Mouse (Mus musculus) lung, postnatal 10 days (tissue): ENCODE results near the gene Fkbp15.

Experiments
- DNase-seq: peaks from one replicate; pipeline ENCODE4 v3.0.0; 2021

The Fkbp15 gene

DNA sequence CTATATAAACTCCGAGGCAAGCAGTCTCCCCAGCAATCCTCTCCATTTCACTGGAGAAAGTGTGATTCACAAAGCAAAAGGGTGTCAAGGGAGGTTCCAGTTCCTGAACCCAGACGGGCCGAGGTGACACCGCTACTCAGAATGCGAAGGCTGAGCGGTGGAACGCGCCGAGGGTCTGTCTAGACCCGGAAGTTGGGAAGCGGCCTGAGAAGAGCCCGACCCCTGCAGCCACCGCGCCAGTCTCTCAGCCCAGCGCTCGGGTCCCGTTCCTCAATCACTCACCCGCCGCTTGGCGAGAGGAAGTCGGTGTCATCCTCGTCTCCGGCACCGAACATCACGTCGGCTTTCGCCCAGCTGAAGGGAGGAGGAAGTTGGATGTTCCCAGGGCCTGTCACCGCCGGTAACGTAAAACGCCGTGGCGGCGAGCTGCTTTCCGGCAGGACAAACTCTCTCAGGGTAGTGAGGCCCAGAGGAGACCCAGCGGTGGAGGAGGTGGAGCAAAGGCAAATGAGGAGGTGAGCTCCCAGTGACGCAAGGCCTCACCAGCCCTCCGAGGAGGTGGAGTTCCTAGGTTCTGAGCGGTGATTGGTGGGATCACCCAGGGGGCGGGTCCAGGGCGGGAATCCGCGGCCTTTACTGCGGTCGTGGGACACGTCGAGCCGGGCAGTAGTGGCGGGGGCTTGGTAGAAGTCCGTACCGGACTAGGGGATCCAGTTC lies at the start of gene Fkbp15, which contains the start of gene Slc31a1:
Gene Fkbp15, minus strand, starts transcription at position 461 of the 717 bp plus-strand sequence.
Gene Slc31a1, plus strand, starts transcription at position 640 of the 717 bp plus-strand sequence.
- peak; percentile 98 for DNase-seq

DNA sequence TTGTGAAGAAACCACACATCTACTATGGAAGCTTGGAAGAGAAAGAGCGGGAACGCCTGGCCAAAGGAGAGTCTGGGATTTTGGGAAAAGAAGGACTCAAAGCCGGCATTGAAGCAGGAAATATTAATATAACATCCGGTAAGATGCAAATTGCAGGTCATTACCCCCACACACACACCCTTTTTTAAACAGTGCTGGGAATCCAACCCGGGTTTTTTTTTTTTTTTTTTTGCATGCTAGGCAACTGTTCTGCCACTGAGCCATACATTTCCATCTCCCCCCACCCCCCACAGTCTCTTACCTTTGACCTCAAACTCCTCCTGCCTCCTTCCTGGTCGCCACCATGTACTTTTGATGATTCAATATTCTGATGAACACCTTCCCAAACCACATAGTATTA lies 49.3 kb upstream of the Fkbp15 start:
- no peak for DNase-seq

DNA sequence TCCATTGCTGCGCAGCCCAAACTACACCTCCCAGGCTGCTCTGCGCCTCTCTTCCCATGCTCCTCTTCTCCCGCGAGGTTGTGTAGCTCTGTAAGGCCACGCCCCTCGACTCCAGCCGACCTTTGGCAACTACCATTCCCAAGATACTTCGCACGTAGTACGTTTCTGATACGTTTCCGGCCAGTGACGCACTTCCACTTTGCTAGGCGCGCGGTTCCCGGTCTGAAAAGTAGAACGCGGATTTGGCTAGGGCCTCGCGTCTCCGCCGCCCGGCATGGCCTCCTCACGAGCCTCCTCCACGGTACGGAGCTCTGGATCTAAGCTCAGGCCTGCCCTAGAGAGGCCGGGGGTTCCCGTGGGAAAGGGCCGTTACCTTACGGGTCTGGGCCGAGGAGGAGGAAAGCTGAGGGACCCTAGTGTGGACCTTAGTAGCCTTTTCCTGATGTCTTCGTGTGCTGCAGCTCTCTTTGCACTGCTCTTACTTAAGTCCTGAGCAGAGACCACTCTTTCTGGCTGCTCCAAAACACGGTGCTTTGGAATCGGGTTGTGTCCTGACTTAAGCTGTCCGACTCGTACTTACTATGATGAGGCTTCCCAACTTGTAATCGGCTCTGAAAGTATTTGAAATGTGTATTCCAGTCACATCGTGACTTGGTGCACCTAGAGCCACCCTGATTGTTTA lies 48.4 kb upstream of the Fkbp15 start, which contains the start of the genes Cdc26 and Prpf4:
Gene Cdc26, minus strand, starts transcription at position 42 of the 682 bp plus-strand sequence.
Gene Prpf4, plus strand, starts transcription at position 197 of the 682 bp plus-strand sequence.
- peak; percentile 99 for DNase-seq

DNA sequence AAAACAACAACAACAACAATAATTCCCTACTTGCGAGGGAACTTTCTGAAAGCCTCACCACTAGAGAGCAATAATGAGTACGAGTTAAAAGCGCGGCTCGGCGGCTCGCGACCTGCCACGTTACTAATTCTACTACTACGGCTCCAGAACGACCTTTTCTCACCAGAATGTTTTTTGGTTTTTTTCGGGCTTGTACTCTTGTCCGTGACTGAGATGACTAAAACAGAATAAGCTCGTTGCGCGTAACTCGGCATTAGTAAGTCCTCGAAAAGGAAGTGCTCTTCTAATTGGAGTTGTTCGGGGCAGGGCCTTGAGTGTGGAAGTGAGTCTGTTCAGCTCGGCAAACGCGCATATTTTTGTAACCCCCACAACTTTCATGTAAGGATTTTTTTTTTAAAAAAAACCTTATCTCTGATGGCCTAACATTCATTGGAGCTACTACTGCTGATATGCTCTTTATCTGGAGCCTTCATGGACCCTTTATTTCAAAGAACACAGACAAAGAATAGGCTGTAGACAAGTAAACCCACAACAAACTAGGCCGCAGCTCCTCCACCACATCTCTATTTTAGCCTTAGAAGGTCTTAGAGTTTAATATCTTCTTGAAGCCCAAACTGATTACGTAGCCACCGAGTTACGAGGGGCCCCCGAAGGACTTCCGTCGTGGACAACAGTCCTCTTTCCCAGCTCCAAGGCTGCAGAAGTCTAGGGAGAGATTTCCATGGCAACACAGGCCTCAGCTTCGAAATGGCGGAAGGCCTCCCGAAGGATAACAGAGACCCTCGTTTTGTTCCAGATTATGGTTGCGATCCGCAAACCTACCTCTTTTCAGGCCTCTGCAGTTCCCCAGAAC lies 47.6 kb upstream of the Fkbp15 start:
- DNase-seq, result peak; percentile 63

DNA sequence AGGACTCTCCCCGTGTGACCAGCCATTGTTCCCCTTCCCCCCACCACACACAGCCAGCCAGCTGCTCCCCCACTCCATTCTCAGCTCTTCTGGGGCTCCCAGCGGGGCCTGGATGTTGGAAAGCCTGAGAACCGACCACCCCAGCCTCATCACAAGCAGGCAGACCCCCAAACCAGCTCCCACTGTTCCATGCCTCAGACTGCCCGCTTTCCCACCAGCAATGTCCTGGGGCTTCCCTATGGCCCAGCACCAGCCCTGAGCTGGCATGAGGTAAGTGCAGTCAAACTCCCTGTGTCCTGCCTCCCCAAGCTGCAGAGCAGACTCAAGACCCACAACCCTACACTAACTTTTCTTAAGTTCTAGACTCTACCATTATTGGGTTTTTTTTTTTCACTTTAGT lies 45.8 kb upstream of the Fkbp15 start:
- no peak for DNase-seq

DNA sequence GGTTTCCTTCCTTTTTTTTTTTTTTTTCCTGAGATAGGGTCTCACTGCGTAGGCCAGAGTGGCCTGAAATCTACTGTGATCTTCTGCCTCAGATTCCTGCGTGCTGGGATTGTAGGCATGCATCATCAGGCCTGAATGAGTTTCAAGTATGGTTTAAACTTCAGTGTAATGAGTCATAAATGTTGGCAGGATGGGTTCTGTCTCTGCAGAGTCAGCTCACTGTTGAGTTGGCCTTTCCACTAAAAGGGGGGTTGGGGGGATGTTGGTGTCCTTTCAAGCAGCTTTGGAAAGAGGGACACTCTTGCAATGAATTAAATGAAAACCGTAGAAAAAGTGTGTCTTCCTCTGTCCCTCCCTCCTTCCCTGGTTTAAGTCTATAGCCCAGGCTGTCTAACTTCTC lies 38.6 kb upstream of the Fkbp15 start:
- DNase-seq, result peak; percentile 23

DNA sequence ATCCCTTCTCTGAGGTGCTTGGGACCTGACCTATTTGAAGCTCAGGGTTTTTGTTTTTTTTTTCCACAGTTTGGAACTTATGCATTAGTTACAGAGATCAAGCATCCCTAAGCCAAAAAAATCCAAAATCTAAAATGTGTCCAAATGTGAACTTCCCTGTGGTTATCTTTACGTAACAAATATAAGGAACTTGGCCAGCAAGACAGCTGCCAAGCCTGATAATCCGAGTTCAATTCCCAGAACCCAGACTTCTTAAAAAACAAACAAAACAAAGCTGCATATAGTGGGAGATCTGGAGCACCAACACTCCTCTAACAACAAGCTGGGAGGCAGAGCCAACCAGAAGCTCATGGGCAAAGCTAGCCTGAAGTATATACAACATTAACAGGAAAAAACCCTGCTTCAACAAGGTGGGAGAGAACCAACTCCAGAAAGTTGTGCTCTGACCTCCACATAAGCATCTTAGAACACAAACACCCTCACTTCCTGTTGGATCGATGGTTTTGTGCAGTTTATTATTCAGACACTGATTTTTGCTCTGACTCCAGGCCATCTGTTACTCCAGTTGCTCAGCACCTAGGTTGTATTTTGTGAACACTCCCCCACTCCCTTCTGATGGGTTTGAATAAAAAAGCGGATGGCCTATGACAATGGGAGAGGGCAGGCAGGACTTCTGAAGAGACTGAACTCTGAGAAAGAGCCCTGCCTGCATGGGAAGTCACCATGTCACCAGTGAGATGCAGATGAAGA lies 37.4 kb upstream of the Fkbp15 start:
- no peak for DNase-seq

DNA sequence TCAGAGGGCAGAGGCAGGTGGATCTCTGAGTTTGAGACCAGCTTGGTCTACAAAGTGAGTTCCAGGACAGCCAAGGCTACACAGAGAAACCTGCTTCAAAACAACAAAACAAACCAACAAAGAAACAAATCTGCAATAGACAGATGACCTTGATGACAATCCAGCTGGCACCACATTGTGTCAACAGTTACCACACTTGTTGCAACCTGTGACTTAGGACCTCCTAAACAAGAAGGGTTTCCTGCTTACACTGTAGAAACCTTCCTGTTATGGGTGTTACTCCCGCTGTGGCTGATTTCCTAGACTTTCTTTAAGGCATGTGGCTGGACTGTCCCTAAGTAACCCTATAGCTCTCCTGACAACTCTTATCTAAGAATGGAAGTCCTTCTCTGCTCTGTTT lies 35.5 kb upstream of the Fkbp15 start:
- no peak for DNase-seq

DNA sequence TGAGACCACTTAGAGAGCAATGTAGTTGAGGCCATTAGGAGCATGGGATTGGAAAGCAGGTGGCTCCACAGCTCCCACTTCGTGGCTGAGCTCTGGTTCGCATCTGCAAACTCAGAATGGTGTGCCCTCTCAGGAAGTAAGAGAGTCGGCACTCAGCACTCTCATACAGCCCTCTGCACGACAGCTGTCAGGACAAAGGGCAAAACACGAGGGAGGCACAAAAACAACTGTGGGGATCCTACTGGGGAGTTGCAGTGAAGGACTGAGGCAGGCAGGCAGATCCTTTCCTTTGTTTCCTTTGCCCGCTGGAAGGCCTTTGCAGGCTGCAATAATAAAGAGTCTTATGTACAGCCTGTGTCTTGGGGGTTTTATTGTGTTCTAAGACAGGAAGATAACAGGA lies 33.1 kb upstream of the Fkbp15 start:
- no peak for DNase-seq

DNA sequence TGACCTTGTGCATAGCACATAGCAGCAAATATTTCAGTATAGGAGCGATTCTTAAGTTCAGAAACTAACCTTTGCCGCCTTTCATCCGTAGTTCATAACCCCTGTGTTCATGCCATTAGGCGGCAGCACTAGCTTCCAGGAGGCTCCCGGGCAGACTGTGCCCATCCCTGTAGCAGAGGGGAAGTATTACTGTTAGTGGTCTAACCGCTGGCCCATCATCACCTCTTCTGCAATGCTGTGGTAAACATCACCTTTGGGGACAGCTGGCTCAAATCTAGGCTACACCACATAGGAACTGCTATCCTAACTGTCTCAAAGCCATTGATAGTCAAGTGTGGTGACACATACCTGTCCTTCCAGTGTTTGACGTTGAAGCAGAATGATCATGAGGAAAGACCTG lies 31.5 kb upstream of the Fkbp15 start:
- no peak for DNase-seq

DNA sequence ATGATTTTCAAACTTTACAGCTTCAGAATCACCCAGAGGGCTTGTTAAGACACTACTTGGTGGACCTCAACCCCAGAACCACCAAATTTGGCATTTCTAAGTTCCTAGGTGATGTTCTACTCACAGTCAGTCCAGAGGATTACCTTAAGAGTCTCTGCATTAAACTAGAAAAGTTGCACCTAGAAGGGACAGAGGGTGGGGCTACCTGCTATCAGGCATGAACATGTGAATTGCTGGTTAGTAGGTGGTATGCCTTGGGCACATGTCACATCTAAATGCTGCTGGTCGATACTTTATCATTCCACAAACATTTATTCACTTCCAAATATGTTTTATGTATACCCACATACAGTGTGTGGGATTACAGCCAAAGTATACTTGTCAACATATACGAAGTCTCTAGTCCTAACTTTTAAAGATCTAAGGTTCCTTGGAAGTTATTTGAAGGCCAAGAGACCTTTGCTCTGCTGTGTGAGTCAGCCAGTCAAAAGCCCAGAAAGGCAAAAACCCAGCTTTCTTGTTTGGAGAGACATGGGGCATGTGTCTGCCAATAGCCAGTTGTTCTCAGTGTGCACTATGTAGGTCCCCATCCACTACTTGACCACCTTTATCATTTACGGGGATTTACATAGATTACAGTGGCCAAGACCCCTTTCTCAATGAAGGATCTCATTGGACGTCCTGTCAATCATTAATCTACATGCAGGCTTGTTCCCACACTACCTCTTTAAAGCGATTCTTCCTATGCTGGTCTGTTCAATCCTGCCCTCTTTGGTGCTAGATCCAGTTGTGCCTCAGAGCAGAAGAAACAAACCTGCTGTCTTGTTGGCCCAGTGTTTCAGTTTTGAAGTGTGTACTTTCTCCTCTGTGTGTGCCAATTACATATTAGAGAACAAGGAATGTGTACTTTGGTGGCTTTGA lies 29.5 kb upstream of the Fkbp15 start:
- DNase-seq, result no peak

DNA sequence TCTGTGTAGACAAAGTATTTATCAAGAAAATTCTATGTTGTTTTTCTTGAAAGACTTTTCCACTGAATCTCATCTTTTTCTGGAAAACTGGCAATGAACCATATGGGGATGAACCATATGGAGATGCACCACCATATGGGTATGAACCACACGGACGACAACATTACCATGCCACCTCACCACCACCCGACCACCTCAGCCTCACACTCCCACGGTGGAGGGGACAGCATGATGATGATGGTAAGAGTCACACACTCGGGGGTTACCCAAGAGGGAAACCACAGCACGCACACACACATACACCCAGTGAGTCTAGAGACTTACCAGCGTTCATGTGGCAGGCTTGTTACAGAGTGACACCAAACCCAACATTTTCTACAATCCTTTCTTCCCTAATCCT lies 25.1 kb upstream of the Fkbp15 start:
- DNase-seq, result no peak

DNA sequence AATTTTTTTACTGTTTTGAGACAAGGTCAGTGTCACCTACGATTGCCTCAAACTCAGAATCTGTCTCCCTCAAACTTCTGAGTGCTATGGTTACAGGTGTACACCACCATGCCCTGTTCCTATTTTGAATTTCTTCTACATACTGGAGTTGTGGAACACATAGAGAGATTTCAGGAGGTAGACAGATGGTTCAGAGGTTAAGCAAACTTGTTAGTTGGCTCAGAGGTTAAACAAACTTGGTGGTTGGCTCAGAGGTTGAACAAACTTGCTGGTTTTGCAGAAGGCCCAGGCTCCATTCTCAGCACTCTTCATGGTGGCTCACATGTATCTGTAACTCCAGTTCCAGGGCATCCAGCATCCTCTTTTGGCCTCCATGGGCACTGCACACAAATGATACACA lies 23.8 kb upstream of the Fkbp15 start:
- DNase-seq, result no peak

DNA sequence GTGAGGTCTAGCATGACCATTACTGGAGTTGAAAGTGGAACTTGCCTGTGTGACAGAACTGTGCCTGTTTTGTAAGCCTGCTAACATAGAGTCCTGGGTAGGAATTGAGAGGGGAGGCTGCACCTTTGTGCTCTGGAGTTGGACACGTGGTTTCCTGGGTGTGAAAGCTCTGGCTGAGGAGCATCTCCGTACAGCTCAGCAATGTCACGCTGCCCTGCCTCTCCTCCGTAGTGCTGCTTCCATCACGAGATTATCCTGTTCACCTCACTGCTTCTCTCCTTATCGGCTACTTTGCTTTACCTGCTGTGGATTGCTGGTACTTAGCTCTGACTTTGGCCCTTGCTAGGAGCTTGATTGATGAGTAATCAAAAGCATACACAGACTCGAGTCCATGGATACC lies 23.4 kb upstream of the Fkbp15 start:
- DNase-seq, result no peak

DNA sequence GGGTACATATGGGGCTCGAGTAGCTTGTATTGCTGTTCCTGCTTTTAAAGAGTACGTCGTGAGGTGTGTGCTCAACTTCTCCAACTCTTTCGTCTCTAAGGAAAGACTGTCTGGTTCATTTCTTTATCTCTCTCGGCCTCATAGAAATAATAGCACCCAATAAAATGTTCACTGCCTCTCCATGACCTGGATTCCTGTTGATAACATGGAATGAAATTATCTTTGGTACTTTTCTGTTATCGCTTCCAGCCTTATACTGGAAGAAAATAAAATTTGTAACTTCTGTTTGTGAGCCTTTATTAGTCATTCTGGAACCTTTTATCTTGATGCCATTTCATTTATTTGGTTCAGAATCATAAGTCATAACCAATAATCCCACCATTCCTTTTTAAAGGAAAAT lies 22.9 kb upstream of the Fkbp15 start:
- no peak for DNase-seq

DNA sequence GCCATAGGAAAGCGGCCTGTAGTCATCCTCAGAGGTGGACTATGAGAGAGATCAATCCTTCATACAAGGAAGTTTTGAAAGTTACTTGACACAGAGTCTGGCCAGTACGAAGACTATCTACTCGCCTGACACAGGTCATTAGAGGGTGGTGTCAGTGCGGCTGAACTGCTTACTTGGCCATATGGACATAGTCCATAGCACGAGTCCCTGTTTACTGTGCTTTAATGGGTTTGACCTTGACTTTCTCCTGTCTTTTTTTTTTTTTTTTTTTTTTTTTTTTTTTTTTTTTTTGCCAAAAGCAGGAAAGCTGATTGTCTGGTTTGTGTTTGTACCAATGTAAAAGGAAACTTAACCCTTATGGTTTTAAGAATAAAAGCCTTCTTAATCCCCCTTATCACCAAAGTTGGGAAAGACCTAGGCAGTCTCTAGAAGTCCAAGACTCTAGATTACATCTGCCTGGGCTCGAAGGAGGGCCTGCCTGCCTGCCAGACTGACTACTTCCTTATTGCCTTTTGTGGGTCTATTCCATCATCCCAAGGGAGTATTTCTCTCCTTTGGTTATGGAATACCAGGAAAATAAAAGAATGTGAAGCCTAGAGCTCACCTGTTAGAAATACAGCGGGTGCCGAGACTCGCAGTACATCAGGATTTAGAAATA lies 19.5 kb upstream of the Fkbp15 start:
- no peak for DNase-seq

DNA sequence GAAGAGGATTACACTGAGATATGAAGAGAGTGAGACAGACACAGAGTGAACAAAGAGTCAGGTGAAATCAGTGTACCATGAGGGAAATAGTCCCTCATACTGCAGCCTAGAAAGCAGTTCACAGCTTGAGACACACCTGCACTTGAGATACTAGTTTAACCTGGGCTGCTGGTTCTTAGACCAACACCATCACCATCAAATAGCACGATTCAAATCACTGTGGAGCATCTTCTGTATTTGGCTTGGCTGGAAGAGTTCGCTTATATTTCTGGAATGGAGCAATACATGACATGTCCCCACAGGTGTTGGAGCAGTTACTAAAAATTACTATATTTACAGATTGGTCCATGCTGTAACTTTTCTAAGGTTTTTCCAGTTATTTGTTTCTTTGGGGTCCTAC lies 15.8 kb upstream of the Fkbp15 start:
- DNase-seq, result no peak

DNA sequence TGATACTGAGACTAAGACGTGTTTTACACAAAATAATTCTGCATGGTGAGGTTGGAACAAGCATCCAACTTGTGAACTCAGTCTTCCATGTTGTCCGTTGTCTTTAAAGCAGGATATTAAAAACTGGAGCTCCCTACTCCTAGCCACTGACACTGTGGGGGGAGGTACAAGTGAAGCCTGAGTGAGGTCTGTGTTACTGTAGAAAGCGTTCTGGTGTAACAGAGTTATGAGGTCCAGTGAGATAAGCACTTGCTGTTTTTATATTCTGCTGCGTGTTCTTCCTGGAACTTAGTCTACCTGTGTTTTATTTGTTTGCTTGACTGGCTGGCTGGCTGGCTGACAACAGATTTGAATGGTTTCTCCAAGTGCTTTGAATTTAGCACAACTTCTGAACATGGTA lies 14.0 kb upstream of the Fkbp15 start:
- DNase-seq, result no peak

DNA sequence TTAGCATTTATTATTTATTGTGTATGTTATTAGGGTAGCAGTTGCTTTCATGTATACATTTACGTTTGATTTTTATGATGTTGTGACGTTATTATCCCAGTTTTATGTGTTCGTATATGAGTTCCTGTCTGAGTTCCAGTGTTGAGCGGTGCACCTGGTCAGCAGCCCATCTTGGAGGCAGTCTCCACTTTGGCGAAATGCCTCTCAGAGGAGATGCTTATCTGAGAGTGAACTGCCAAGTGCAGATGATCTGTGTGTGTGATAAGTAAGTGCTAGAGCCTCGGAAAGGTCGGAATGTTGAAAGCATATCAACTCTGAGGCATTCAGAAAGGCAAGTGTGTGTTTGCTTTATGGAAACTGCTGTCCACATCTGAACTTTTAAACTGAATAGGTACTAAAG lies 13.3 kb upstream of the Fkbp15 start:
- no peak for DNase-seq

DNA sequence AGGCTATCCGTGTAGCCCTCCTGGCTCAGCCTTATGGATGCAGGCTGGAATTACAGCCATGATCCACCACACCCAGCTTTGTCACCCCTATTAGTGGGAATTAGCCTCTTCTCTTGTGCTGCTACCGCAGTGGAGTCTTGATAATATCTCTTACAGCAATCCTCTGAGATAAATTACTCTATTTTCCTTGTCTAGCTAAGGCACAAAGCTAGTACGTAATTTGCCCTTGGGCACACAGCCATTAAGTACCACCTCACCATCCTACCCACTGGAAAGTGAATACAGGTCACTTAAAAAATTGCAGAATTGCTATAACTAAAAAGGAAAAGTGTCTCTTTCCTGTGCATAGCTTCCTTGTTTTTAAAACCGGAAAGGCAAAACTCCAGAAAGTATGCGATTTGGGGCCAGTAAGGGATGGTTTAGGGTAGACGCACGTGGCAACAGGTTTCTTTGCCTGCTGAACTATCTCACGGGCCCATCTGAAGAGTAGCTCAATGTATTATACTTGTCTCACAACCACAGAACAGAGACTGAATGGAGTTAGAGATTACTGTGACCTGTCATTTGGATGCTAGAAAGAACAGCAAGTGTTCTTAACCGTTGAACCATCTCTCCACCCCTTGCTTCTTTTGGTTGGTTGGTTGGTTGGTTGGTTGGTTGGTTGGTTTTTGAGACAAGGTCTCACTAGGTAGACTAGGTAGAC lies 12.6 kb upstream of the Fkbp15 start:
- no peak for DNase-seq
